Mouse (Mus musculus): ENCODE results near the gene Ubac2.

The Ubac2 gene

GRCm38 (mm10) chr14:121949897-121950296, 71.5 kb downstream of the Ubac2 start:
- DNase-seq (ENCODE audit: extremely low spot score) = no peak

GRCm38 (mm10) chr14:121951399-121952045, 73.1 kb downstream of the Ubac2 start:
- no peak for DNase-seq (ENCODE audit: extremely low spot score)

- DNase-seq (ENCODE audit: extremely low spot score) = no peak
Observed at GRCm38 (mm10) chr14:121952046-121952400, 73.6 kb downstream of the Ubac2 start.

DNA sequence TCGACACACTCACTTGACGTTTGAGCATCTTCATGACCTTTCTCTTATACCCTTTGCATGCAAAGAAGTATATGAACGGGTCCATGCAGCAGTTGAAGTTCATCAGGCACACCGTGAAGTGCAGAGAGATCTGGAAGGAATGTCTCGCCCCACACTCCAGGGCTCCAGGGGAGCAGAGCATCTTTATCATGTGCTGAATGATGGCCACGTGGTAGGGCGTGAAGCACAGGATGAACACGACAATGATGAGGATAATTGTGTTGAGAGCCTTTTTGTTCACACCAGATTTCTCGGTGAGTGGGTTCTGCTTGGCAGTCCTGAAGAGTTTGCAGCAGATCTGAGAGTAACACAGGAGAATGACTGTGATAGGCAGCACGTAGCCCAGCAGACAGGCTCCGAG, 75.7 kb downstream of the Ubac2 start:
- no peak for DNase-seq (ENCODE audit: extremely low spot score)

GRCm38 (mm10) chr14:121954608-121955007, 76.2 kb downstream of the Ubac2 start:
- no peak for DNase-seq (ENCODE audit: extremely low spot score)

- no peak for DNase-seq (ENCODE audit: extremely low spot score)
Observed at GRCm38 (mm10) chr14:121955176-121955795, 76.9 kb downstream of the Ubac2 start.

GRCm38 (mm10) chr14:121956291-121956690, 77.9 kb downstream of the Ubac2 start:
- DNase-seq (ENCODE audit: extremely low spot score) = no peak

DNA sequence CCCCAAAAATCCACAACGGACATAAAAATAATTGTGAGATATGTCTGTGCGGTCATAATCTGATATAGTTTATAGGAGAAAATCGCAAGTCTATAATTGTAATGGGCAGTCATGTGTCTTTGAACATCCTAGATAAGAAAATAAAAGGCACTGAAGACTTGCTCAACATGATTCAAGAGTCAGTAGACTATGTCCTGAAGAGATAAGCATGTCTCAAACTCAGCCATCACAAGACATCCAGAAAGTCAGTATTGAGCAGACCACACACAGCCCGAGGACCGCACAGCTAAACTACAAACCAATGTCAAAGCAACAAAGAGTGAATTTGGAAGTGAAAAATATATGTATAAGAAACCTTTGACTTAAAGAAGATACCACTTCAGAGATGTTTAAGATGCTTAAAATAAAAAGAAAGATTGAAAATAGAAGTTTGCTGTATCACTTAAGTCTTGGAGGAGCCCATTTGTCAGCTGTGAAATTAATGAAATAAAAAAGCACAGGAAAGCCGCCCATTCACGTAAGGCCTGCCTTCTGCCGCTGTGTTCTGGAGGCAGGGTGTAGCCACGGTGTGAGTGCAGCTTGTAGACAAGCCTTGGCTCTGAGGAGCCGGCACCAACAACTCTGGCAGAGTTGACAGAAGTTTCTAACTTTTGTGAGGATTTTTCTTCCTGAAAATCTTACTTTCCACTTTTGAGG, 78.9 kb downstream of the Ubac2 start:
- DNase-seq (ENCODE audit: extremely low spot score) = no peak

DNA sequence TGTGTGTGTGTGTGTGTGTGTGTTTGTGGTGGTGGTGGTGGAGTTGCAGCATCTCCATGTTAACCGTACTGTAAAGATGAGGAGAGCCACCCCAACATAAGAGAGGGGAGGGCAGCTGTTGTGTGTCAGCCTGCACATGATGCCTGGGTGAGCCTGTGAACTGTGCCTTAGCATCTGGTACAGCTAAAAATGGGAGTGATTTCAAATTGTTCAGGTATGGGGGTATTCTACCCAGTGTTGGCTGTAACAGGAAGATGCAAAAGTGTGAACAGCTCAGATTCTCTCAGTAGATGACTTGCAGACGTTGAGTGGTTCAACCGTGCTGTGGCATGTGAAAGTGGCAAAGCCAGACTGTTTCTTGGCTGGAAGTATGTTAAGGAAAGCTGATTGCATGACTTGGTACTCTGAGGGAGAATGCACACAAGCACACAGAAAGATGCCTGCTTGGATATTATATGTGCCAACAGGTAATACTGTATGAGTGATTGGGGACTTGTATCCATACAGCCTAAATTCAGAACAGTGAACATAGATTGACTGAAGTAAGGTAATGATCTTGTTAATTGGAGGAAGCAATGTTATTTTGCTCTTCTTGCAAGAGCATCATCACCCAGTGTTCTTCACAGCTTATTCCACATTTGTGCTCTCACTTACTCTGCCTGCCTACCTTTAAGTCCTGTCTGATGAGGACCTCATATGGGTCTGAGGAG, 79.8 kb downstream of the Ubac2 start:
- DNase-seq (ENCODE audit: extremely low spot score) = no peak

GRCm38 (mm10) chr14:121958751-121959537, 80.5 kb downstream of the Ubac2 start:
- no peak for DNase-seq (ENCODE audit: extremely low spot score)

DNA sequence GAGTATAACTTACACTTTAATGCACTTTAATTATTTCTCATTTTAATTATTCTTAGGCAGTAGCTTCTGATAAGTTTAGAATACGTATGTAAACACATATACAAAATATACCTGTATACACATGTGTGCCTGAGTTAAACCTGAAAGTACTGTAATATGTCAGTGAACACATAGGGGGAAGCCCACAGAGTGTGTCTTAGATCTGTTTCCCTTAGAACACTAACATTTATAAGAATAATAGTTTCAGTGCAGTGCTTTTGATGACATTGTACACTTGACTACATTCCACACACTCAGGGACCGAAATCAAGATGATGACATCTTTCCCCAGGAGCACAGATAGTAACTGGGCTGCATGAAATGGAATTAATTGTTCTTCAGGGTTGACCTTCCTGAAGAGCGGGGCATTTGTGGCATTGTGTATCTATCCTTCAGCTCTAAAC, 81.1 kb downstream of the Ubac2 start:
- DNase-seq (ENCODE audit: extremely low spot score) = no peak

- DNase-seq (ENCODE audit: extremely low spot score) = no peak
Observed at GRCm38 (mm10) chr14:121960031-121960430, 81.6 kb downstream of the Ubac2 start.

DNA sequence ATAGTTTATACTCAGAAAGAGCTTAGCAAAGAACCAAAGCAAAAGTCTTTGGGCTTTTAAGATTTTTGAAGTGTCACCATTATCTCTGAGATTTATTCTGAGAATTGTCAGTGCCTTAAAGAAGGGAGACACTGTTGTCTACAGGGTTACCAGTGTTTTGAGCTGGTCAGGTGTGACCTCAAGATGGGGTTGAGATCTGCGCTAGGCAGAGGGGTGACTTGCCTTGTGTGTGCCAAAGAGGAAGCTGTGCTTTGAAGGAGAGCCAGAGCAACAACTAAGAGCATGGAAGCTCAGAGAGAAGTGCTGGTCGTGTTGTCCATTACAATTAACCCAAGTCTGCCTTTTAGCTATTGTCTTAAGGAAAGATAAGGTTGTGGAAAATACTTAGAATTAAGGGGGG, 82.1 kb downstream of the Ubac2 start:
- no peak for DNase-seq (ENCODE audit: extremely low spot score)

- DNase-seq (ENCODE audit: extremely low spot score) = no peak
Observed at GRCm38 (mm10) chr14:121960997-121961396, 82.6 kb downstream of the Ubac2 start.

GRCm38 (mm10) chr14:121961496-121962127, 83.2 kb downstream of the Ubac2 start:
- DNase-seq (ENCODE audit: extremely low spot score) = no peak

DNA sequence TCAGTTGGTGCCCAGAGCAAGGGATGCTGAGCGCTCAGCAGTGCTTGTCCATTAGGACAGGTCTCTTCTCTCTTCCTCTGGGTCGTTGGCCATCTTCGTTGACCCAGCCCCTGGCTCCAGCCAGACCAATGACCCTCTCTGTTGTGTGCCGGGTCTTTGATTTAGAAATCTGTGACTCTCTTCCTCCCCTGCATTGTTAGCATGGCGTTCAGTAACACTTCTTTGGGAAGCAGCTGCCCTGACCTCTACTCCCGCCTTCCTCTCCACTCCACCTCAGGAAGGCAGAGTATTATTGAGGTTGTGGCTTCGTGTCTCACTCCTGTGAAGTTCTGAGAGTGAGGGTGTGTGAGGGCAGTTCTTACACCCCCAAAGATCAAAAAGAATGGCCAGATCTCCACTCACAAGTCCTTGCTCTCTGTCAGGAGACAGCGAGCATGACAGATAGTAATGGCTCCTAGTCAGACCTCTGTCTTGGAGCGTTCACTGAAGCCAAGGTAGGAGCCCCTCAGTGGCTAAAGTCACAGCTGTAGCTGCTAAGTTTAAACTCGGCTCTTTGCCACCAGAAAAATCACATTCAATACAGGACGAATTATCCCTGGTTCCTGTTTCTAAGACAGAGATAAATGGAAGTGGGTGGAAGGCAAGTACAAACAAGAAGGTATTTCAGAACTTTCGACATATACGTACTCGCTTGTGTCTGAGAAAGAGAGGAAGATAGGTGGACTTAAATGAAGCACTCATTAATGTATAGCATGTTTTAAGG, 83.9 kb downstream of the Ubac2 start:
- DNase-seq (ENCODE audit: extremely low spot score) = no peak

GRCm38 (mm10) chr14:121963251-121963941, 85.0 kb downstream of the Ubac2 start:
- DNase-seq (ENCODE audit: extremely low spot score) = no peak

DNA sequence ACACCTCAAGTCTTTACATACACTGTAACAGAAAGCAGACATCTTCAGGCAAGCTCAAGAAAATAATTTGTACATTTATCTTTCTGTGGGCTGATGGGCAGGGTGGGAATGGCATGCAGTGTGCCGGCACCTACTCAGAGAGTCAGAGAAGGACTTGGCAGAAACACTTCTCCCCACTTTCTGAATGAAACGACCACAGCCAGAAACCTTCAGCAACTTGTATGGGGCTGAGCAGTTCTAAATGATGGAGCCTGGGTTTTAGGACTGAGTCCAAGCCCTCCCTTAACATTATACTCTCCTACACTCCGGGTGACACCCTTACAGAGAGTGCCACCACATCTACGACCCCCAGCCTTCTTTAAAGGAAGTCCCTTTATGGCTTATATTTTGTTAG, 85.5 kb downstream of the Ubac2 start:
- DNase-seq (ENCODE audit: extremely low spot score) = no peak

- DNase-seq (ENCODE audit: extremely low spot score) = no peak
Observed at GRCm38 (mm10) chr14:121964990-121965389, 86.6 kb downstream of the Ubac2 start, which contains the start of gene Gpr183. Gpr183 (minus strand) TSS chr14:121965195.

DNA sequence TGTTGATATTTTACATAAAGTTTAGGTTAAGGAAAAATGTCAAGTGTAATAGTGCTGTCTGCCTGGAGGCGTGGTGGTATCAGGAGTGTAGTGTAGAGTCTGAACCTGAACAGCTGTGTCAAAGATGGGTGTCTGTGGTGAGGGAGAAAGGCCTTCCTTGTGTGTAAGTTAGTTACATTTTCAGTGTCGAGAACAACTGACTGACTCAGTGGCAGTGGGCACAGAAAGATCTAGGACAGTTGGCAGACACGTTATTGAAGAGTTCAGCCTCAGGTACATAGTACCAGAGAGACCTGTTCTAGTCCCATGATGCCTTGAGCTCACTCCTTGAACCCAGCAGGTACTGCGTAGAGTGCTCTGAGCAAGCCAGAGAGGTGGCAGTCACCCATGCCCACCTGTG, 87.0 kb downstream of the Ubac2 start:
- no peak for DNase-seq (ENCODE audit: extremely low spot score)

All from embryo, embryonic 9.5 days (tissue).